Mouse (Mus musculus): Measurements from ENCODE around the gene Smim27.
A peak's percentile ranks its signal among the peaks of the same experiment; 100 is the strongest.
"Not testable (repeated sequence)": the region's sequence is repeated elsewhere in the genome, so short reads cannot be mapped to it uniquely, and the experiment has no call there.

The Smim27 gene

GRCm38 (mm10) chr4:40264321-40264720 is 5.1 kb upstream of the Smim27 start:
- no peak for DNase-seq

DNA sequence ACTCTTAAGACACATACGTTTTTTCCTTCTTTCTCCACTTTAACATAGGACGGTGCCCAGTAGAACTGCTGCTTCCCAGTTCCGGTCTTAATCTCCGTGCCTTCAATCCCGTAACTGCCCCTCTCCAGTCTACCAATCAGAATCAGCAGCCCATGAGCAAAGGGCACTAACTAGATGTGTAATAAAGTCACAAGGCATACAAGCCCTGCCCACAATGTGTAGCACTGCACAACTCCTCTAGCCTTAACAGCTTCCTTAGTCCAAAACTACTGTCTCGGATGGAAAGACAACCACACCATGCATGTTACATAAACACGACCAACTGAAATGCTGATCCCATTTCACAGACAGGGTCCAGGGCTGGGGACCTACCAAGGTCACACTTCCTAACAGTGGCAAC is 1.7 kb upstream of the Smim27 start:
- DNase-seq: no peak

DNA sequence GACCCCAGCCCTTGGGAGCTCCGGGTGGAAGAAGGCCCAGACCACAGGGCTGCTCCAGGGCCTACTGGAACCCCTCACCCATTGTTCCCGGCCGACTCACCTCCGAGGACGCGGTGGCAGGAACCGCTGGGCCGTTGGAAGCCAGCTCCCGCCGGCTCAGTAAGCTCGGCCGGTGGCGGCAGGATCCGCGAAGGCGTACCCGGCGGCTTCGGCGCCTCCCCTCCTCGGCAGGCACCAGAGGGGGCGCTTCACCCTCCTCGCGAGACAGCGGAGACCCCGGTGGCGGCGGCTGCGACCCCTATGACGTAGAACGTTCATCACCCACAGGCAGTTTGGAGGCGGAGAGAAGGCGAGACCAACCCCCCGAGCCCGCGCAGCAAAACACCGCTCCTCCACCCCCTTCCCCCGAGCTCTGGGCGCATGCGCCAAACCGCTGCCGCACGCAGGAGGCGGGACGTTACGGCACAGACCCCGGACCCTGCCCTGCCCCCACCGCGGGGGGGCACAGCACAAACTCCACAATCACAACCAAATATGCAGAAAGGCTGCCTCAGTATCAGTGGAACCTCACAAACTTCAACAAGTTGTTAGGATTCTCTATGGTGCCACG is 1.1 kb upstream of the Smim27 start:
- peak; percentile 83 to 88 for DNase-seq

GRCm38 (mm10) chr4:40268835-40269234 is 544 bp upstream of the Smim27 start:
- peak in 1 of 2 experiments; percentile 38 for DNase-seq

DNA sequence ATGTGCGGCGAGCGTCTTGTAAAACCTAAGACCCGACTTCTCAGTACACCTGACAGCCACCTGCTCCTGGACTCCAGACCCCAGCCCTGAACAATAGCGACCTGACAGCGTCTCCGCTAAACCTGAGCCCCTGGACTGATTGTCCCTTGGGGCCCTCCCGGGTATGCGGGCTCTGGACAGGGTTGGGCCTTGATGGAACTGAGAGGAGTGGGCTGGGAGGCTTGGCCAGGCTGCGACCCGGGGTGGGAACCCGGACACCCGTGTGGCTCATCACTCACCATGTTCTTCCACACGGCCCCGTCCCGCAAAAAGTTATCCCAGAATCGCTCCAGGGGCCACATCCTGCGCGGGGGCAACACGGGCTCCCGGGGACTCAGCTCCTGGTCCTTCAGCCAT is 9.5 kb downstream of the Smim27 start:
- DNase-seq: no peak

DNA sequence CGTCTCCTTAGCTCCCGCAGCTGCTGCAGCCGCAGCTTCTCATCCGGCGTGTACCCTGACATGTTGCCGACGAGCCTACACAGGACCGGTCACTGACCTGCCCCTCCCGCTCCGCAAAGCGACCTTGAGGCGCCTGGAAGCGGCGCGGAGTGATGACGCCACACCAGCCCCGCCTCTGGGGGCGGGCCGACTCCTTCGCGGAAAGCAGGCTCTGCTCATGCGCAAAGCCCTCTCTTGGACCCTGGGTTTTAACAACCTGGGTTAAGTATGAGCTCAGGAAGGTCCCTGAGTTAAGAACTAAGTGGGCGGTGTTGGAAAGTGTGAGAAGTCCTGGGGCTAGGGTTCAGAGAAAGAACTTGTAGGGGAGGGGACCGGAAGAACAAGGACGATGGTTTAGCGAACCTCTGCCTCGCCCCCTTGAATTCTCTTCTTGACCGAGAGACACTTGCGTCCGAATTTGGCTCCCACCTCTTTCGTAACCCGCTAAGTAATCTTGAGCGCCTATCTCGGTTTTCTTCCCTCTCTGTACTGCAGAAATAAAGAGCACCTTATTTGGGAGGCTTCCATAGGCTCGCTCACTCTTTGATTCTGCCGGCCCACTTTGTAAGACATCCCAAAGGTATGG is 10.0 kb downstream of the Smim27 start, which contains the start of gene Ndufb6:
Gene Ndufb6 (minus strand): TSS at position 146 of the 625 bp plus-strand sequence.
- DNase-seq: peak; percentile 98 to 99

DNA sequence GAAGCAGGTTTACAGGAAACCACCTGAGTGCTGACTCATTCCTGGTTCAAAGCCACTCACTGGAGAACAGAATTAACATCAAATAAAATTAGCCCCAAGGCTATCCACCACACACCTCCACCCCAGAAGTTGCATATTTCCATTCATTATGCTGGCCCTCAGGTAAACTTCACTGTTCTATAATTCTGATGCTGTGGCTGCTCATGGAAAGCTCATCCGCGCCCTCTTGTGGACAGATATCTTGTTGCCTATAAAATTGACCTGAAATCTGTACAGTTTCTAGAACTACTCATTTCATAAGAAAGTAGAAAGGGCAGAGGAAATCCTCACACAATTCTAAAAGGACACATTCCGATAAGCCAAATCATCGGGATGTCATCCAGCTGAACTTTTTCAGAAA is 16.2 kb downstream of the Smim27 start:
- peak; percentile 52 to 81 for DNase-seq

GRCm38 (mm10) chr4:40287415-40287814 is 18.0 kb downstream of the Smim27 start:
- no peak for DNase-seq

GRCm38 (mm10) chr4:40289046-40289445 is 19.7 kb downstream of the Smim27 start:
- DNase-seq: no peak

- DNase-seq: not testable (repeated sequence)
These were observed 22.1 kb downstream of the Smim27 start for GRCm38 (mm10) chr4:40291511-40291910.

GRCm38 (mm10) chr4:40299169-40299568 is 29.8 kb downstream of the Smim27 start:
- DNase-seq: no peak

DNA sequence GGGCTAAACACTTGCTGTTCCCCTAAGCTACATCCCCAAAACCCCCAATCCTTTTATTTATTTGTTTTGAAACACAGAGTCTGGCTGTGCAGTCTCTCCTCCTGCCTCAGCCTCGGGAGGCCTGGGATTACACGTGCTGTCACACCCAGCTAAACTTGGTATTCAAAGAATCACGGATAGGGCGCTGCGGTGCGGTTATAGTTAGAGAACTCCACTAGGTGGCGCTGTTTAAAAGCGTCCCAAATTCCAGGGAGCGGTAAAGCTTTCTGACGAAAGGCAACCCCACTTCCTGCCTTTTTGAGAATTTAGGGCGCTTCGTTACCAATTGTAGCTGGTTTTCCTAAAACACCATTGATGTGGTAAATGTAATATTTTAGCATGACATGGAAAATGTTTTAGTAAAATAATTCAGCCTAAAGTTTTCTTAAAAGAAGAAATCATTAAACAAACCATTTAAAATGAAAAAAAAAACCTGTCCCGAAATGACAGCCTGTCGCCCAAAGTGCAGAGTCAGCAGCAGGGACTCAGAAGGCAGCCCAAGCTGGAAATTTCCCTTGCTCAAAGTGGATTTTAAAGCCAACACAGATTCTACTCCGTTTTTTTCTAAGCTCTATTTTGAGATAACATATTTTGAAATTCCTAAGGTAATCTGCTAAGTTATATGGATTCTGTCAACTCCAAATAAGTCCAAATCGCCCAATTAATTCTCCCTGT is 31.9 kb downstream of the Smim27 start:
- DNase-seq: peak; percentile 79 to 82

GRCm38 (mm10) chr4:40302445-40303125 is 33.2 kb downstream of the Smim27 start:
- no peak for DNase-seq

GRCm38 (mm10) chr4:40309682-40310081 is 40.3 kb downstream of the Smim27 start:
- no peak for DNase-seq

DNA sequence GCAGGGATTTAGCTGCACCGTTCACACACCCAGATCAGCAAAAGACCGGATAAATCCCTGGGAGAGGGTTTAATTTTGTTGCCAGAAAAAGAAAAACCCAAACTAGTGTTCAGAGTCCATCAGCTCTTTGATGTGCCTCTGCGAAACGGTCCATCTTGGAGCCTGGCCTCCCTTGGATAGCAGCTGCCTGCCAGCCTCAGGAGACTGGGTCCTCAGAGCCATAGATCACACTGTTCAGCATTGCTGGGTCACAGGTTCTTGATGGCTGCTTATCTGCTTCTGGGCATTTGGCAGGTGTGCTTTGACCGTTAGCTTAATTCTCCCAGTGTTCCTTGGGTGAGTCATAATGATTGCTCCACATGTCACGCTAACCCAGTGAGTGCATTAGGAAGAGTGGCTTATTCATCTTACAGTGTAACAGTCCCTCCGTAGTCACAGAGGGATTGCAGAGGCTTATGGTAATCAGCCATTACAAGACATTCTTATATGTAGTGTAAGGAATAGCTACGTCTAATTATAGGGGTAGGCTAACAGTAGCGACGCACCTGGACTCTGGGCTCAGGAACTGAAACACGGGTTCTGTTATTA is 41.5 kb downstream of the Smim27 start:
- no peak for DNase-seq

DNA sequence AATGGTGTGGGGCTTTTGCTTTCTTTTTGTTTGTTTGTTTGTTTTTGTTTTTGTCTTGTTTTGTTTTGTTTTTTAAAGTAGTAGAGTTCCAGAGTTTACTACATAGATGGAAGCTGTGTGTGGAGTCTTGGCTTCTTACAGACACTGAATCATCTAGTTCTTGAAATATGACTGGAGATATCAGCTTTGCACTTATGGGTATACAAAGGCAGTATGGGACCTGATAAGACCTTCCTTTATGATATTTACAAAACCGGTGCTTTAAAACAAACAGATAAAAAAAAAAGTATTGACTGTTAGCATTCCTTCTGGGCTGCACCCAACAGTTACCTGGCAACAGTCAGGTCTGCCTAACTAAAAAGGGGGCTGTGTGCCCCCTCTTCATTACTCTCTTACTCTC is 42.8 kb downstream of the Smim27 start:
- no peak for DNase-seq

GRCm38 (mm10) chr4:40313026-40313425 is 43.6 kb downstream of the Smim27 start:
- no peak for DNase-seq

DNA sequence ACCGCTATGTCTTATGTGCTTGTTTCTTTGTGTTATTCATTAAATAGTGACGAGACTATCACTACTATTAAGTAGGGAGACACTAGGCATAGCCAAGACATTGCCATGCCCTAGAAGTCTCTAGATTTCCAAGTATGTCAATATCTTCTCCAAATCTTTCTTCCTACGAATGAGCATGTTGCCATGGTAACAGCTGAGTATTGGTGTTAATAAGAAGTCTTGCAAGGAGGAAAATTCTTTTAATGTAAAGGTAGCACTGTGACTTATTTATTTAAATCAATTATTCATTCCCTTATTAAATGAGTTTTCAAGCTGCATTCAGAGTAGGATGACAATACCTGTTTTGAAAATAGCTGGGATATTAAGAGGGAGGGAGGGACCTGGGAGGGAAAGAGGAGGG is 48.0 kb downstream of the Smim27 start:
- DNase-seq: no peak
